Mouse (Mus musculus) adrenal gland, postnatal 25 days (tissue): Measurements from ENCODE around the gene Acta2. TPM values are rescaled to one million over a fixed set of nuclear protein-coding genes. Genes with fewer than 3 reads are reported as not detected.

Experiments
- DNase-seq: peaks from one replicate; pipeline ENCODE4 v3.0.0; 2021; ENCODE audit warnings: mixed read lengths
- total RNA-seq: library from RNA; stranded (reverse); gene quantifications from 2 replicates; pipeline ENCODE4 v1.2.3, GENCODE M21; 2021

The Acta2 gene
- total RNA-seq, 1 experiment from 2014 or later, result 26.8 TPM

GRCm38 (mm10) chr19:34192008-34192963 is 63.1 kb downstream of the Acta2 start, which contains the start of gene Stambpl1:
Gene Stambpl1 (plus strand): TSS chr19:34192229.
- peak; percentile 69 for DNase-seq

DNA sequence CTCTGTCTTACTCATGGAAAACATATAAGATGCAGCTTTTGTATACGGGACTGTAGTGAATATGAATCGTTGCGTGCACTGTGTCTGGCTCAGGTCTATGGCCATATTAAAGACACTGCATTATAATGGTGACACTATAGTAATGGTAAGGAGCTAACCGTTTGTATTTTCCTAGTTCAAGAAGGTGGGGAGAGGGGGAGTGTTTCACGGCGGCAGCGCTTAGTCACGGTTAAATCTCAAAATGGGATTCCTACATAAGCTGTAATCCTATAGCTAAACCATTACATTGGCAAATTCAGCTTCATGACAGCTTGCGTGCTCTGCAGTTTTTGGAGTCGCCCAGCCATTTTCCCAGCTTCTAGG is 63.8 kb downstream of the Acta2 start:
- DNase-seq, result no peak

Other genes starting within 250 kb of the Acta2 start
- 0.30 TPM in 1 of 2 replicates, not detected in the other for gene Lipk, start 247.3 kb downstream of the Acta2 start, total RNA-seq
- gene Lipn, start 188.2 kb downstream of the Acta2 start, total RNA-seq, result 0.88 TPM in 1 of 2 replicates, not detected in the other
- not detected in 2 replicates for gene Lipm, start 154.7 kb downstream of the Acta2 start, total RNA-seq
- gene Ankrd22, start 89.5 kb downstream of the Acta2 start, total RNA-seq, result not detected in 2 replicates
- 5.5 and 6.7 TPM in 2 replicates for gene Stambpl1, start 63.4 kb downstream of the Acta2 start, total RNA-seq
- gene Fas, start 35.1 kb upstream of the Acta2 start, total RNA-seq, result 6.7 and 8.3 TPM in 2 replicates
- gene Ch25h, start 219.6 kb upstream of the Acta2 start, total RNA-seq, result 0.82 TPM in 1 of 2 replicates, not detected in the other